Mouse (Mus musculus): ENCODE results near the gene Rrnad1. TPM values are rescaled to one million over a fixed set of nuclear protein-coding genes. Genes with fewer than 3 reads are reported as not detected.
A peak's percentile ranks its signal among the peaks of the same experiment; 100 is the strongest.
"Not testable (repeated sequence)": the region's sequence is repeated elsewhere in the genome, so short reads cannot be mapped to it uniquely, and the experiment has no call there.

Rrnad1 gene
- polyA plus RNA-seq, 1 experiment from 2014 or later, result 20.2 TPM

- Histone ChIP-seq H3K4me3 (ENCODE audit: low read length) (no peak overlapping the region), H3K36me3 (ENCODE audit: control insufficient read depth, insufficient read depth, low read length) (no peaks in the 10 kb centered on the region), H3K9me3 (ENCODE audit: control insufficient read depth, low read length) (no peaks in the 10 kb centered on the region), H3K27me3 (ENCODE audit: control insufficient read depth, insufficient read depth, low read depth, low read length) (no peaks in the 10 kb centered on the region), H3K4me1 (replicated peaks; ENCODE audit: control insufficient read depth, insufficient read depth, low read length) (no peaks in the 10 kb centered on the region), H3K27ac (ENCODE audit: low read length) (no peak overlapping the region), H3K4me2 (ENCODE audit: low read depth, low read length) (no peak overlapping the region), H3K9ac (ENCODE audit: low read length) (no peak overlapping the region)
- no peak for ATAC-seq (ENCODE audit: low read depth)
- 63% methylated on average over 3 of the region's 3 CpGs for whole genome bisulfite sequencing
These were observed 30.7 kb downstream of the Rrnad1 start for GRCm38 (mm10) chr3:87899776-87900175.

DNA sequence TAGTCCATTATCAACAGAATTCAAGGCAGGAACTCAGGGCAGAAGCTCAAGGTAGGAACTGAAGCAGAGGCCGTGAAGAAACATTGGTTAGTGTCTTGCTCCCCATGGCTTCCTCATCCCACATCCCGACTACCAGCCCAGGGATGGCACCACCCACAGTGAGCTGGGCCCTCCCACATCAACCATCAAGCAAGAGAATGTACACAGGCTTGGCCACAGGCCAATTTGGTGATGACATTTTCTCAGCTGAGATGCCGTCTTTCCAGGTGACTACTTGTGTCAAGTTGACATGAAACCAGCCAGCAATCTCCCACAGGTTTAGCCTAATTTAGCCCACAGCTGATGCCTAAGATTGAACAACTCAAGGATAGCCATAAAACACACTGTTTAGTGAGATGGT is 31.3 kb downstream of the Rrnad1 start:
- Histone ChIP-seq H3K9me3 (ENCODE audit: control insufficient read depth, low read length) (no peaks in the 10 kb centered on the region), H3K27me3 (ENCODE audit: control insufficient read depth, insufficient read depth, low read depth, low read length) (no peaks in the 10 kb centered on the region), H3K36me3 (ENCODE audit: control insufficient read depth, insufficient read depth, low read length) (no peaks in the 10 kb centered on the region), H3K4me1 (replicated peaks; ENCODE audit: control insufficient read depth, insufficient read depth, low read length) (no peaks in the 10 kb centered on the region), H3K9ac (ENCODE audit: low read length) (no peak overlapping the region), H3K4me3 (ENCODE audit: low read length) (no peak overlapping the region), H3K4me2 (ENCODE audit: low read depth, low read length) (no peak overlapping the region), H3K27ac (ENCODE audit: low read length) (no peak overlapping the region)
- WGBS, result 63% methylated on average over 3 of the region's 3 CpGs
- ATAC-seq (ENCODE audit: low read depth), result no peak

GRCm38 (mm10) chr3:87893367-87893905 is 37.1 kb downstream of the Rrnad1 start:
- Histone ChIP-seq H3K9me3 (ENCODE audit: control insufficient read depth, low read length) (0 out of 2 replicates have a peak, but pooled peaks cover 4% of the 10 kb centered on the region), H3K27ac (ENCODE audit: low read length) (no peak overlapping the region), H3K9ac (ENCODE audit: low read length) (no peak overlapping the region), H3K27me3 (ENCODE audit: control insufficient read depth, insufficient read depth, low read depth, low read length) (no peaks in the 10 kb centered on the region), H3K4me2 (ENCODE audit: low read depth, low read length) (no peak overlapping the region), H3K4me3 (ENCODE audit: low read length) (no peak overlapping the region), H3K4me1 (replicated peaks; ENCODE audit: control insufficient read depth, insufficient read depth, low read length) (no peaks in the 10 kb centered on the region), H3K36me3 (ENCODE audit: control insufficient read depth, insufficient read depth, low read length) (no peaks in the 10 kb centered on the region)
- 69% methylated on average over 3 of the region's 3 CpGs for WGBS
- no peak for ATAC-seq (ENCODE audit: low read depth)

DNA sequence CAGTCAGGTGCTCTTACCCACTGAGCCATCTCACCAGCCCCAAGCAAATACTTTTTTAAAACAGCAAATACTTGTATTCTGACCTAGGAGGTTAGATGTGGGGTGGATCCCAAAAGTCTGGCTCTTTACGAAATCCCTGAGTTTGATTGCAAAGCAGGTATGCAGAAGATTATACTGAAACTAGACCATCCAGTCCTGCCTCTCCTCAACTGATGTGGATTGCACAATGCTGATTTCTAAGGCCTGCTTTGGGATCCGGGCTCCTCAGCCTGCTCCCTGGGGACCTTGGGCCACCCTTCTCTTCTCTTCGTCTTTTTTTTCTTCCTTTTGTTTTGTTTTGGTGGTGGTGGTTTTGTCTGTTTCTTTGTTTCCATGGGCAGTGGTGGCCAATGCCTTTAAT is 39.0 kb downstream of the Rrnad1 start:
- peaks cover 6% of the 10 kb centered on the region; the same call in 1 of the 2 replicates for H3K9me3 ChIP-seq (ENCODE audit: control insufficient read depth, low read length)
- ATAC-seq (ENCODE audit: low read depth), result no peak
- H3K4me2 ChIP-seq (ENCODE audit: low read depth, low read length), result no peak overlapping the region
- H3K36me3 ChIP-seq (ENCODE audit: control insufficient read depth, insufficient read depth, low read length), result no peaks in the 10 kb centered on the region
- no peaks in the 10 kb centered on the region for H3K4me1 ChIP-seq (replicated peaks; ENCODE audit: control insufficient read depth, insufficient read depth, low read length)
- 58% methylated on average over 3 of the region's 3 CpGs for WGBS
- H3K27me3 ChIP-seq (ENCODE audit: control insufficient read depth, insufficient read depth, low read depth, low read length), result no peaks in the 10 kb centered on the region
- no peak overlapping the region for H3K9ac ChIP-seq (ENCODE audit: low read length)
- H3K27ac ChIP-seq (ENCODE audit: low read length), result no peak overlapping the region
- H3K4me3 ChIP-seq (ENCODE audit: low read length), result no peak overlapping the region

DNA sequence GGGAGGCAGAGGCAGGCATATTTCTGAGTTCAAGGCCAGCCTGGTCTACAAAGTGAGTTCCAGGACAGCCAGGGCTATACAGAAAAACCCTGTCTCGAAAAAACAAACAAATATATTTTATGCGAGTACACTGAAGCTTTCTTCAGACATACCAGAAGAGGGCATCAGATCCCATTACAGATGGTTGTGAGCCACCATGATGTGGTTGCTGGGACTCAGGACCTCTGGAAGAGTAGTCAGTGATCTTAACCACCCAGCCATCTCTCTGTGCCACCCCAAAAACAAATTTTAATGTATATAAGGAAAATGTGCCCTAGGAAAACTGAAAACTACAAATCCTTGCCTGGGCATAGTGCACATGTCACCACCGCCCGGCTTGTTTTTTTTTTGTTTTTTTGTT is 43.1 kb downstream of the Rrnad1 start:
- H3K9ac ChIP-seq (ENCODE audit: low read length); H3K4me2 ChIP-seq (ENCODE audit: low read depth, low read length); H3K36me3 ChIP-seq (ENCODE audit: control insufficient read depth, insufficient read depth, low read length); H3K4me3 ChIP-seq (ENCODE audit: low read length); H3K27ac ChIP-seq (ENCODE audit: low read length); H3K9me3 ChIP-seq (ENCODE audit: control insufficient read depth, low read length); H3K27me3 ChIP-seq (ENCODE audit: control insufficient read depth, insufficient read depth, low read depth, low read length); ATAC-seq (ENCODE audit: low read depth): not testable (repeated sequence)
- H3K4me1 ChIP-seq (replicated peaks; ENCODE audit: control insufficient read depth, insufficient read depth, low read length), result peaks cover 16% of the 10 kb centered on the region
- WGBS, result 83% methylated on average over 4 of the region's 4 CpGs

GRCm38 (mm10) chr3:87886416-87886815 is 44.1 kb downstream of the Rrnad1 start:
- Histone ChIP-seq H3K27ac (ENCODE audit: low read length) (no peak overlapping the region), H3K4me1 (replicated peaks; ENCODE audit: control insufficient read depth, insufficient read depth, low read length) (peaks cover 16% of the 10 kb centered on the region), H3K36me3 (ENCODE audit: control insufficient read depth, insufficient read depth, low read length) (no peaks in the 10 kb centered on the region), H3K4me2 (ENCODE audit: low read depth, low read length) (peak overlapping the region; percentile 44), H3K27me3 (ENCODE audit: control insufficient read depth, insufficient read depth, low read depth, low read length) (no peaks in the 10 kb centered on the region), H3K9me3 (ENCODE audit: control insufficient read depth, low read length) (peaks cover 6% of the 10 kb centered on the region; the same call in 1 of the 2 replicates), H3K4me3 (ENCODE audit: low read length) (peak overlapping the region; percentile 100), H3K9ac (ENCODE audit: low read length) (peak overlapping the region; percentile 55)
- 85% methylated on average over 6 of the region's 6 CpGs for WGBS
- no peak for ATAC-seq (ENCODE audit: low read depth)

GRCm38 (mm10) chr3:87886004-87886365 is 44.5 kb downstream of the Rrnad1 start:
- peaks cover 2% of the 10 kb centered on the region; the same call in 1 of the 2 replicates for H3K36me3 ChIP-seq (ENCODE audit: control insufficient read depth, insufficient read depth, low read length)
- H3K4me2 ChIP-seq (ENCODE audit: low read depth, low read length), result peak overlapping the region; percentile 44
- ATAC-seq (ENCODE audit: low read depth), result peak; percentile 13
- H3K9me3 ChIP-seq (ENCODE audit: control insufficient read depth, low read length), result peaks cover 6% of the 10 kb centered on the region; the same call in 1 of the 2 replicates
- no peak overlapping the region for H3K27ac ChIP-seq (ENCODE audit: low read length)
- H3K4me1 ChIP-seq (replicated peaks; ENCODE audit: control insufficient read depth, insufficient read depth, low read length), result peaks cover 16% of the 10 kb centered on the region
- no peaks in the 10 kb centered on the region for H3K27me3 ChIP-seq (ENCODE audit: control insufficient read depth, insufficient read depth, low read depth, low read length)
- H3K4me3 ChIP-seq (ENCODE audit: low read length), result peak overlapping the region; percentile 100
- peak overlapping the region; percentile 55 for H3K9ac ChIP-seq (ENCODE audit: low read length)
- 8% methylated on average over 10 of the region's 10 CpGs for WGBS

DNA sequence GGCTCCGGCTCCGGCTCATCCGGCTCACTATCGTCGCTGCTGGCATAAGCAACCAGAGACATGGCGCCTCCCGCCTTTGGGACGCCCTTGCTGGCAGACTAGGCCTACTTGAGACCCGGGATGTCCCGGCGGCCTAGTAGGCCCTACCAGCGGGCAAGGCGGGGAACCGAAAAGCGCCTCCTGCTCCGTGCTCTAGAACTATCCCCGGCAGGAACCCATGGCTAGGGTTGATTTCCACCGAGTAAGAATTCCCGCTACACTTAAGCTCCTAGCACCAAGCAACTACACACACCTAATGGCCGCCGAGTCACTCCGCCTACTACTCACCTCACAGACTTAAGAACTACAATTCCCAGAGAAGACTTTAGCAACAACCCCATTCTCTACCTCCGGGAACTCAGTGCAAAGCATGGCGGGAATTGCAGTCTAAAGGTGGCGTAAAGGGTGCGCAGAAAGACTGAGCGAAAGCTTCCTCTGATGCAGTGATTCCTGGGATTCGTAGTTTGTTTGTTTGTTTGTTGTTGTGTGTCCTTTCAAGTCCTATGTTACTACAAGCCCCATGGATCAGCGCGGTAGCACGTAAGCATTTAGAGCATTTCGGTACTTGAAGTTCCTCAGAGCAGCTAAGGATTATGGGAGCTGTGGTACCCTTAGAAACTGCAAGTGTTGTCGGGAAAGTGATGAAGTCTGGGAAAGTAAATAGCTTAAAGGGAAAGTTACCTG is 45.1 kb downstream of the Rrnad1 start, which contains the start of gene Prcc:
Prcc (minus strand) TSS at position 328 of the 723 bp plus-strand sequence.
- under 1% methylated on average over 33 of the region's 33 CpGs for WGBS

DNA sequence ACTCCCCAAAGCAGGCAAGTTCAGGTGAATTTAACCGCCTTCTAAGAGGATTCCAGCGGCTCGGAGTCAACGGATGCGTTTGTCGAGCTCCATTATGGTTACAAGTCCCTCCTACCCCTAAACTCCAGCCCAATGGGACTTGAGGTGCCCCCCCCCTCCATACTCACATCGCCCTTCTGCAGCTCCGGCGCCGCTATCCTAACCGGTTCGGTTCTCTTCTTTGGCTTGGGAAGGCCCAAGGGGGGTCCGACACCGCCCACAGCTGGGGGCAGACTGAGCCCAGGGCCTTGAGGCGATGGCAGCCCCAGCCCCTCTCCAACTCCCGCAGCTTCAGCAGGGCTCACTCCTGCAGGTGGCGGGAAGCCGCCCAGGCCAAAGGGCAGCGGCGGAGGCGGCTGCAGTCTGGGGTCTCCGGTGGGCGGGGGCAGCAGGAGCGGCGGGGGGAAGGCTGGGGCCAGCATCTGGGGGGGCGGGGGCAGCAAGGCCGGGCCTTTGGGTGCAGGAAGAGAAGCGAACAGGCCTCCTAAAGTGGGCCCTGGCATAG is 45.7 kb downstream of the Rrnad1 start:
- H3K4me2 ChIP-seq (ENCODE audit: low read depth, low read length), result peak overlapping the region; percentile 97
- H3K4me1 ChIP-seq (replicated peaks; ENCODE audit: control insufficient read depth, insufficient read depth, low read length), result peaks cover 16% of the 10 kb centered on the region
- H3K4me3 ChIP-seq (ENCODE audit: low read length), result peak overlapping the region; percentile 100
- peak overlapping the region; percentile 93 for H3K27ac ChIP-seq (ENCODE audit: low read length)
- H3K9ac ChIP-seq (ENCODE audit: low read length), result peak overlapping the region; percentile 98
- peaks cover 6% of the 10 kb centered on the region; the same call in 1 of the 2 replicates for H3K9me3 ChIP-seq (ENCODE audit: control insufficient read depth, low read length)
- WGBS, result 0% methylated on average over 24 of the region's 28 CpGs
- no peaks in the 10 kb centered on the region for H3K27me3 ChIP-seq (ENCODE audit: control insufficient read depth, insufficient read depth, low read depth, low read length)
- ATAC-seq (ENCODE audit: low read depth), result peak; percentile 2; the same call in 1 of the 2 replicates
- peaks cover 8% of the 10 kb centered on the region for H3K36me3 ChIP-seq (ENCODE audit: control insufficient read depth, insufficient read depth, low read length)

More for the DNA sequence above, 45.1 kb downstream of the Rrnad1 start, which contains the start of gene Prcc:
- H3K9ac ChIP-seq (ENCODE audit: low read length), result peak within 1 kb of the TSS; percentile 98
- H3K27ac ChIP-seq (ENCODE audit: low read length), result peak within 1 kb of the TSS; percentile 93
- peaks cover 6% of the 10 kb centered on the region for H3K36me3 ChIP-seq (ENCODE audit: control insufficient read depth, insufficient read depth, low read length)
- no peaks in the 10 kb centered on the region for H3K27me3 ChIP-seq (ENCODE audit: control insufficient read depth, insufficient read depth, low read depth, low read length)
- H3K4me3 ChIP-seq (ENCODE audit: low read length), result peak within 1 kb of the TSS; percentile 100
- H3K9me3 ChIP-seq (ENCODE audit: control insufficient read depth, low read length), result peaks cover 6% of the 10 kb centered on the region; the same call in 1 of the 2 replicates
- peaks cover 16% of the 10 kb centered on the region for H3K4me1 ChIP-seq (replicated peaks; ENCODE audit: control insufficient read depth, insufficient read depth, low read length)
- peak within 1 kb of the TSS; percentile 97 for H3K4me2 ChIP-seq (ENCODE audit: low read depth, low read length)
- peak; percentile 98 for ATAC-seq (ENCODE audit: low read depth)
